Mouse (Mus musculus) heart, adult 9 months (tissue): ENCODE results near the gene Krtap5-2.
A peak's percentile ranks its signal among the peaks of the same experiment; 100 is the strongest.
"Not testable (repeated sequence)": the region's sequence is repeated elsewhere in the genome, so short reads cannot be mapped to it uniquely, and the experiment has no call there.

Experiments
- DNase-seq, 2 experiments: peaks; one replicate each; pipeline ENCODE4 v3.0.0; 2022; ENCODE audit warnings: low spot score in 2 of 2

The Krtap5-2 gene

DNA sequence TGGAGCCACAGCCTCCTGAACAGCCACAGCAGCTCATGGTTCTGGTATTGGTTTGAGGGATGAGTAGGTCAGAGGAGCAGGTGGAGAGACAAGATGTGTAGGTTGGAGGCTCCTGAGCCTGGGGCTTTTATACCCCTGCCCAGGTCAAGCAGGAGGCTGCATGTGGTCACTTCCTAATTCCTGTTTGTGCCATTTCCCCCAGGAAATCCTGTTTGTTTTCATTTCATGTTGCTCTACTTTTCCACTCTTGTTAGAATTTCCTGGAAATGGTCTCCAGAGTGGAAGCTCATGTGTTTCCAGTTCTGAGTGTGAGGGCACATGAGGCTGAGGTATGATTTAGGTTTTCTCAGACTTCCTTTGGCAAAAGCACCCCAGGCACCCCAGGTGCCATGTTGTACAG is at the start of gene Krtap5-2:
Gene Krtap5-2 (minus strand): TSS at position 101 of the 400 bp plus-strand sequence.
- DNase-seq, result not testable (repeated sequence)

DNA sequence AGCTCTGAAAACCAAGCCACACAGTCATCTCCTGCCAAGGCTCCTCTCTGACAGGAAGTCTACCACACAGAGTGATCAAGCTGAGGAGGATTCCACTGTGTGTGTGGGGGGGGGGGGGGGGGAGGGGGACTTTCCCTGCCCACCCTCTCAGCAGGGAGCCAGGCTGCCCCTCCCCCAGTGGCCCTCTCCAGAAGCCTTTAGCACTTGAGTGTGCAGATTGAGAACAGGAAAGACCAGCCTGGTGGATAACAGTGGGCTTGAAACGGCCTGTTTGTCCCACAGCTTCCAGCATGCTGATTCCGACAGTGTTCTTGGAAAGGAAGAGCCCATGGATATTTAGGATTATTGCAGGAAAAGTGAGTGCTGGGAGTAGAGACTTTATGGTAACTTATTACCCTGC is 48.7 kb upstream of the Krtap5-2 start:
- DNase-seq, result no peak

GRCm38 (mm10) chr7:142212136-142212535 is 36.3 kb upstream of the Krtap5-2 start:
- not testable (repeated sequence) for DNase-seq

GRCm38 (mm10) chr7:142211559-142211958 is 35.8 kb upstream of the Krtap5-2 start, which contains the start of gene Gm7579:
Gene Gm7579 (plus strand): TSS chr7:142211859.
- no peak for DNase-seq

GRCm38 (mm10) chr7:142206891-142207290 is 31.1 kb upstream of the Krtap5-2 start:
- DNase-seq, result not testable (repeated sequence)

- DNase-seq, result no peak
Measured at GRCm38 (mm10) chr7:142205488-142205887, 29.7 kb upstream of the Krtap5-2 start.

- no peak for DNase-seq
Measured at GRCm38 (mm10) chr7:142201064-142201463, 25.3 kb upstream of the Krtap5-2 start, which contains the start of gene Krtap5-3. Gene Krtap5-3 (plus strand): TSS chr7:142201364.

DNA sequence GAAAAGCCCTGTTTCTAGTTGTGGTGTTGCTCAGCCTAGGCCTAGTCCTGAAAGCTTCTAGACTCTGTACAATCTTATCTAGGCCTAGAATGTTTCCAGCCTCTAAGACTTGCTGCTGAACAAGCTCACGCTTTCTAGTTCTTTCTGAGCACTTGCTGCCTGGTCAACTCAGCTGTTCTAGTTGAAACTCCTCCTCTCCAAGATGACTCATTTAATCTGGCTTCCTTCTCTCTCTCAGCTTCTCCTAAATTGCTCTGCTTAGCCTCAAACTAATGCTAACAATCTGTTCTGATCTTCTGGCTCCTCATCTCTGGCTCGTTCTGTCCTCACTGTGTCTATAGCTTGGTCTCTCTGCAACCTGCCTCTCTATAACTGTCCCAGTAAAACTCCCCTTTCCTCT is 22.9 kb upstream of the Krtap5-2 start:
- no peak for DNase-seq

DNA sequence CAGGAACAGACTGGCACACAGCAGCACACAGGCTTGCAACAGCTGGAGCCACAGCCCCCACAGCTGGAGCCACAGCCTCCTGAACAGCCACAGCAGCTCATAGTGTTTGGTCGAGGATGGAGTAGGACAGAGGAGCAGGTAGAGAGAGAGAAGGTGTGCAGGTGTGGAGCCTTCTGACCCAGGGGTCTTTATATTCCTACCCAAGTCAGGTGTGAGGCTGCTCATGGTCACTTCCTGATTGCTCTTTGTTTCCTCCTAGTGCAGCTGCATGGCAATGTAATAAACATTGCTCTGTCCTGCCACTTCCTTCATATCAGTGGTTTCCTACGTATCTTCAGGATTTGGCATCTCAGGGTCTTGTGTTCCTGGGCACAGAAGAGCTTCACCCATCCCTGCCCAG is 14.5 kb upstream of the Krtap5-2 start, which contains the start of gene Gm10153:
Gene Gm10153 (minus strand): TSS at position 101 of the 400 bp plus-strand sequence.
- no peak for DNase-seq

- no peak for DNase-seq
Measured at GRCm38 (mm10) chr7:142188156-142188555, 12.4 kb upstream of the Krtap5-2 start.

GRCm38 (mm10) chr7:142181021-142181420 is 5.2 kb upstream of the Krtap5-2 start:
- no peak for DNase-seq

DNA sequence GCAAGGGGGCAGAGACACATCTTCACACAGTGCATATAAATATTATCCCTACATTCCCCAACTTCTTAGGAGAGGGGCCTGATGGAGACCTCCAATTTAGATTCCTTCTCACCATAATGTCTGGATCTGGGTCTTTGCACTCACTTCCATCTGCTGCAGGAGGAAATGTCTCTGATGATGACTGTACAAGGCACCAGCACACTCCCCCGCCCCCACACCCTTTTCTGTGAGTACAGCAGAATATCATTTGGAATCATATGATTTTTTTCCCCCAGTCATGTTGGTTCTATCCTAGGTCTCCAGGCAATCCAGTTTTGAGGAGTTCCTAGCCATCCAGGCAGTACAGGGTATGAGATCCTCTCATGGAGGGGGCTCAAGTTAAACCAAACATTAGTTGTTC is 2.9 kb upstream of the Krtap5-2 start:
- no peak for DNase-seq

GRCm38 (mm10) chr7:142169836-142170235 is 6.0 kb downstream of the Krtap5-2 start:
- DNase-seq, result no peak

DNA sequence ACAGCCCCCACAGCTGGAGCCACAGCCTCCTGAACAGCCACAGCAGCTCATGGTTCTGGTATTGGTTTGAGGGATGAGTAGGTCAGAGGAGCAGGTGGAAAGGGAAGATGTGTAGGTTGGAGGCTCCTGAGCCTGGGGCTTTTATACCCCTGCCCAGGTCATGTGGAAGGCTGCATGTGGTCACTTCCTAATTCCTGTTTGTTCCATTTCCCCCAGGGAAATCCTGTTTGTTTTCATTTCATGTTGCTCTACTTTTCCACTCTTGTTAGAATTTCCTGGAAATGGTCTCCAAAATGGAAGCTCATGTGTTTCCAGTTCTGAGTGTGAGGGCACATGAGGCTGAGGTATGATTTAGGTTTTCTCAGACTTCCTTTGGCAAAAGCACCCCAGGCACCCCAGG is 10.2 kb downstream of the Krtap5-2 start, which contains the start of gene Gm4553:
Gene Gm4553 (minus strand): TSS at position 101 of the 400 bp plus-strand sequence.
- not testable (repeated sequence) for DNase-seq

- DNase-seq, result no peak
Measured at GRCm38 (mm10) chr7:142159366-142159765, 16.4 kb downstream of the Krtap5-2 start.

- not testable (repeated sequence) for DNase-seq
Measured at GRCm38 (mm10) chr7:142157013-142157412, 18.8 kb downstream of the Krtap5-2 start, which contains the start of gene Gm29735. Gene Gm29735 (minus strand): TSS chr7:142157113.

DNA sequence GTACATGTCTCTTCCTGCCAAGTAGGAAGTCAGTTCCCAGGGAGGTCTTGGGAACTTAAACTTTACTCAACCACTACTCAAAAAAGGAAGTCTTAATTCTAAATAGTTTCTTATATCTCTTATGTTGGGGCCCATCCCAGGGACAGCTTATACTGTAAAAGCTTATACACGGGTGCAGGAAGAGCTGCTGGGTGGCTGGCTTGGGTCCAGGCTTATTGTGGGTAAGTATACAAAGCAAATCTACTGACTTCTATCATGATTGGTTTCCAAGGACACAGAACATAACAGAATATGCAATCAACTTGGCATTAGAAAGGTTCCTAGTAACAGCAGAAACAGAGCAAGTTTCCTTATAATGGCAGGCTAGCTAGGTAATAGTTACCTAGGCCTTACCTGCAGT is 20.5 kb downstream of the Krtap5-2 start:
- no peak for DNase-seq

DNA sequence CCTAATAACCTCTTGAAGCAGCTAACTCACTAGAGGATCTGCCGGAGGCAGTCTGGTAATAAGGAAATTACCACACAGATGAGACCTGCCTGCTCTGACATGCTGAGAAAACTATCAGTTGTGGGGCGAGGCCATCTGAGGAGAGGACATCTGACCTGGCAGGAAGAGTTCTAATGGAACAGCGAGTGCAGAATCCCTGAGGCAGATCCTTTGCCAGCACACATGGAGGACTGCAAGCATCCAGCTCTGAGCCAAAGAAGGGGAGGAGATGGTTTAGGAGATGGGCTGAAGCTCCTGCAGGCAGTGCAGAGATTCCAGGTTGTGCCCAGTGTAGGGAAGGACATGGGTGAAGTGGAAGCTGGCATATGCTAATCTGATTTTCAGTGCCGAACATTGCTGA is 23.6 kb downstream of the Krtap5-2 start:
- DNase-seq, result no peak

DNA sequence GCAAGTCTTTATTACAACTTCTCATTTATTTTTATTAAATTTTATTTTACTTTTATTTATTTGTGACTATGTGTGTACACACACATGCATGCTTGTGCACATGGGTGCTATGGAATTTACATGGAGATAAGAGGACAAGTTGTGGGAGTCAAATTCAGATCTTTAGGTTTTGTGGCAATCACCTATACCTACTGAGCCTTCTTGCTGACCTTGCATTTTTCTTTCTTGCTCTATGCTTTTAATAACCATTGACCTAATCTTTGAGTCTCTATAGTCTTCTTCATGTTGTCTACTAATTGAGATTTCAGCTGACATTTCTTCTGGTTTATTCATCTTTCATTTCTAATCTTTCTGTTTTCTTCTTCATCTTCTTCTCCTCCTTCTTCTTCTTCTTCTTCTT is 27.2 kb downstream of the Krtap5-2 start:
- DNase-seq, result no peak

GRCm38 (mm10) chr7:142146033-142146432 is 29.8 kb downstream of the Krtap5-2 start:
- DNase-seq, result peak; percentile 8 to 30

DNA sequence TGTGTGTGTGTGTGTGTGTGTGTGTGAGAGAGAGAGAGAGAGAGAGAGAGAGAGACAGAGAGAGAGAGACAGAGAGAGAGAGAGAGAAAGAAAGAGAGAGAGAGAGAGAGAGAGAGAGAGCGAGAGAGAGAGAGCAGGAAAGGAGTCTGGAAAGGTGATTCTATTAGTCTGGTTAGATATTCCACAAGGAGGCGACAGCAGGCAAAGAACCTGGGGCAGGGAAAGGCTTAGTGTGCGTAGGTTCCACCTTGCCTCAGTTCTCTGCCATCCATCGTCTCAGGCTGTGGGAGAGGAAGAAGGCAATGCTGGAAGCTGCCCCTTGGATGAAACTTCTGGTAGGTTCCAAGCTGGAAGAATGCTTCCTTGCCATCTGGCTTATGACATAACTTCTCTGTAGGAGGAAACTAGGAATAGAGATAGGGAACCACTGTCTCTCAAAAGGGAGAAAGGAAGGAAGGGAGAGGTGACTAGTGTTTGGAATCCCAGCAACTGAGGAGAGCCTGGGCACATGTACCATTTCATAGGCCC is 30.3 kb downstream of the Krtap5-2 start:
- DNase-seq, result no peak

DNA sequence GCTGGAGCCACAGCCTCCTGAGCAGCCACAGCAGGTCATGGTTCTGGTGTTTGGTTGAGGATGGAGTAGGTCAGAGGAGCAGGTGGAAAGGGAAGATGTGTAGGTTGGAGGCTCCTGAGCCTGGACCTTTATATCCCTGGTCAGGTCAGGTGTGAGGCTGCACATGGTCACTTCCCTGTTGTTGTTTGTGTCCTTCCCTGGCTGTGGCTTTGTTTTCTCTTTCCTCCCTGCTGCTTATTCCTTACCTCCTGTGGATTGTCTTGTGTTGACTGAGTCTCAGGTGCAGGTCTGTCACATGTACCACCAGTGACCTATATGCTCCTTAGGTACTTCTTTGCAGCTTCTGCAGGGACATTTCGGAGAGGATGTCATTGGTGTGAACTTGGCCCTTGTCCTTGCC is 31.3 kb downstream of the Krtap5-2 start, which contains the start of gene Gm45337:
Gene Gm45337 (minus strand): TSS at position 101 of the 400 bp plus-strand sequence.
- DNase-seq, result no peak

DNA sequence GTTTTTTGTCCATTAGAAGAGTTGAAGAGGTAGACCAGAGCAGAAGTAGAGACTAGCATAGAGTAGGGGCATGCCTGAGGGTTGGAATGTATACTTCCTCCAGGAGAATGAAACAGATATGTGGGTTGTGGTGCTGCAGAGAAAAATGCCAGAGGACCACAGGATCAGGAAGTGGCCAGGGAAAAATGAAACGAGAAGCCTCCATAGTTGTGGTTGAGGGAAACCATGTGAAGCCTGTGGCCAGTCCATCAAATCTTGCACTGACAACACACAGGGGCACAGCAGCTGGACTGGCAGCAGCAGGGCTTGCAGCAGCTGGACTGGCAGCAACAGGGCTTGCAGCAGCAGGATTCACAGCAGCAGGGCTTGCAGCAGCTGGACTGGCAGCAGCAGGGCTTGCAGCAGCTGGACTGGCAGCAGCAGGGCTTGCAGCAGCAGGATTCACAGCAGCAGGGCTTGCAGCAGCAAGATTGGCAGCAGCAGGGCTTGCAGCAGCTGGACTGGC is 32.2 kb downstream of the Krtap5-2 start:
- not testable (repeated sequence) for DNase-seq
